Mouse (Mus musculus): ENCODE data around the gene Cd6. TPM values are rescaled to one million over a fixed set of nuclear protein-coding genes. Genes with fewer than 3 reads are reported as not detected.

Gene Cd6
- total RNA-seq, 2 experiments from 2014 or later: 1.9 to 2.4 TPM

Other genes starting within 250 kb of the Cd6 start
- gene Ddb1, start 224.7 kb downstream of the Cd6 start, total RNA-seq (2021): 100 to 1,000 TPM; 193 to 195 TPM
- gene Tkfc, start 224.4 kb downstream of the Cd6 start, total RNA-seq (2021): 10 to 100 TPM; 15.6 to 17.1 TPM
- gene Vwce, start 195.8 kb downstream of the Cd6 start, total RNA-seq (2021): under 1 TPM; 0.66 to 1.00 TPM
- not detected for gene Pga5, start 152.0 kb downstream of the Cd6 start, total RNA-seq (2021)
- gene Vps37c, start 141.3 kb downstream of the Cd6 start, total RNA-seq (2021): 10 to 100 TPM; 21.7 to 25.8 TPM
- under 1 TPM in 1 of 2 experiments, not detected in 1; 0.16 TPM for gene Cd5, start 91.1 kb downstream of the Cd6 start, total RNA-seq (2021)
- gene Slc15a3, start 9.7 kb upstream of the Cd6 start, total RNA-seq (2021): 1 to 10 TPM; 1.2 to 1.4 TPM
- gene Tmem132a, start 39.9 kb upstream of the Cd6 start, total RNA-seq (2021): 100 to 1,000 TPM; 233 to 258 TPM
- gene Tmem109, start 51.9 kb upstream of the Cd6 start, total RNA-seq (2021): 10 to 100 TPM; 47.7 to 55.1 TPM
- gene Prpf19, start 65.2 kb upstream of the Cd6 start, total RNA-seq (2021): 100 to 1,000 TPM; 207 to 211 TPM
- not detected for gene Zp1, start 90.6 kb upstream of the Cd6 start, total RNA-seq (2021)
- gene Ptgdr2, start 107.1 kb upstream of the Cd6 start, total RNA-seq (2021): under 1 TPM in 1 of 2 experiments, not detected in 1; 0.23 TPM
- 1 to 10 TPM; 6.7 to 7.9 TPM for gene Ccdc86, start 119.2 kb upstream of the Cd6 start, total RNA-seq (2021)
- gene Ms4a10, start 144.6 kb upstream of the Cd6 start, total RNA-seq (2021): not detected
- gene Ms4a15, start 163.2 kb upstream of the Cd6 start, total RNA-seq (2021): not detected
- not detected for gene Ms4a18, start 188.0 kb upstream of the Cd6 start, total RNA-seq (2021)

Measured in left cerebral cortex, adult 18-20 months (tissue).